Mouse (Mus musculus) splenic B cell, adult 2 months (primary cell): ENCODE measurements around the gene Grcc10.

Experiments used
- DNase-seq: peaks from one replicate; pipeline ENCODE4 v3.0.0-alpha.2; 2011; ENCODE audit warnings: low read depth, low spot score
- H3K27me3 ChIP-seq: 2 replicates; pipeline ENCODE4 v1.6.1; 2012; ENCODE audit warnings: mild to moderate bottlenecking, low read length, moderate library complexity, mixed read lengths; ENCODE audit not compliant: control insufficient read depth, poor library complexity, insufficient read depth, severe bottlenecking
- H3K36me3 ChIP-seq: 2 replicates; pipeline ENCODE4 v1.6.1; 2012; ENCODE audit warnings: mild to moderate bottlenecking, low read length, moderate library complexity, mixed read lengths; ENCODE audit not compliant: control insufficient read depth, poor library complexity, insufficient read depth, severe bottlenecking

Grcc10 gene

GRCm38 (mm10) chr6:124740888-124741761 lies at the start of gene Grcc10:
Grcc10 (minus strand) TSS chr6:124741374.
- H3K36me3 ChIP-seq: no peaks in the 10 kb centered on the region; the same call in 1 of the 2 replicates
- H3K27me3 ChIP-seq: no peaks in the 10 kb centered on the region
- peak; percentile 92 for DNase-seq

GRCm38 (mm10) chr6:124790121-124790520 lies 48.9 kb upstream of the Grcc10 start:
- Histone ChIP-seq H3K36me3 (no peaks in the 10 kb centered on the region), H3K27me3 (no peaks in the 10 kb centered on the region)
- DNase-seq: no peak

- H3K27me3 ChIP-seq: no peaks in the 10 kb centered on the region
- no peaks in the 10 kb centered on the region for H3K36me3 ChIP-seq
- no peak for DNase-seq
Observed at GRCm38 (mm10) chr6:124789519-124789918, 48.3 kb upstream of the Grcc10 start.

DNA sequence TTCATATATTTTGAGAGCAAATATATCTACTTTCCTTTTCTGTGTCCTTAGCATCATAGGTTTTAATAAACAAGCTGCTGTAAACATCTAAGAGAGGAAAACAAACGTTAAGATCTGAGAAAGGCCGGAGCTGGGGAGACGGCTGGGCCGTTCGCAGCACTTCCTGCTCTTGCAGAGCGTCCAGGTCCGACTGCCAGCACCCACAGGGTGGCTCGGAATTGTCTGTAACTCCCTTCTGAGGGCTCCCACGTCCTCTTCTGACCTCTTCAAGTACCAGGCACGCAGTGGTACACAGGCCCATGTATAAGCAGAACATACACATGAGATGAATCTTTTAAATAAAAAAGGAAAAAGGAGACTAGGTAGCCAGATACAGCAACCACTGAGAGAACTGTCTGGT lies 46.5 kb upstream of the Grcc10 start:
- no peaks in the 10 kb centered on the region for H3K27me3 ChIP-seq
- H3K36me3 ChIP-seq: no peaks in the 10 kb centered on the region
- no peak for DNase-seq

- H3K27me3 ChIP-seq: no peaks in the 10 kb centered on the region
- H3K36me3 ChIP-seq: no peaks in the 10 kb centered on the region
- DNase-seq: no peak
Observed at GRCm38 (mm10) chr6:124786756-124787420, 45.7 kb upstream of the Grcc10 start.

DNA sequence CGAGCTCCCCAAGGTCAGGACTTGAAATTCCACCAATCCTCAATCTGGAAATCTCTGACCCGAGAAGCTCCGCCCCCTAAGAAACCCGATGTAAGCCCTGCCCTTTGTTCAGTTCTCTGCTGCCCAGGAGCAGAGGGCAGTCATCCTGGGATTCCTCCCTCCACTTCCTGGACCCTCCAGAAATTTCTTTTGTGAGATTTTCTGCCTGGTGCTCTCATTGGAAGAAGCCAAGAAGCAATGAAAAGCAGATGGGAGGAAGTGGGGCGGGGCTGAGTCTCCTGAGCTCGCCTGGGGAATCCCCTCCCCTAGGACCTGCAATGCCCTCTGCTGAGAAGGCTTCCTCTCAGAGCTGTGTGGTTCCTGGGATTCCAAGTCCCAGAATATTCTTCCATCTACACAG lies 41.3 kb upstream of the Grcc10 start:
- H3K27me3 ChIP-seq: no peaks in the 10 kb centered on the region
- DNase-seq: peak; percentile 64
- H3K36me3 ChIP-seq: no peaks in the 10 kb centered on the region

GRCm38 (mm10) chr6:124780917-124781316 lies 39.7 kb upstream of the Grcc10 start:
- no peaks in the 10 kb centered on the region for H3K27me3 ChIP-seq
- no peak for DNase-seq
- no peaks in the 10 kb centered on the region for H3K36me3 ChIP-seq

DNA sequence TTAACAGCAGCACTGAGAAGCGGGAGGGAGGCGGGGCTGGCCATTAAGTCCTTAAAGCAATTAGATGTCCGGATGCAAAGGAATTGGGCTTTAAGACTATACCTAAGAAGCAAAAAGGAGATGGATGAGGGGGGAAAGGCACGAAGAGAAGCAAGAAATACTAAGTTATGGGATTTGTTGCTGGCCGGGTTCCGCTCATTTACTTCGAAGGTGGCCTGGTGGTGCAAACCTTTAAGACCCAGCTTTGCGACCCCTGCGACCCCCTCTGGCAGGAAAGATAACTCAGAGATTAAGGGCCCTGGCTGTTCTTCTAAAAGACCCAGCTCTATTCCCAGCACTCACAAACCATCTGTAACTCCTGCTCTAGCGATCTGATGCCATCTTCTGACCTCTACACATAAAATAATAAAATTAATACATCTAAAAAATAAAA lies 38.8 kb upstream of the Grcc10 start:
- Histone ChIP-seq H3K27me3 (no peaks in the 10 kb centered on the region), H3K36me3 (no peaks in the 10 kb centered on the region)
- DNase-seq: no peak

GRCm38 (mm10) chr6:124779222-124779983 lies 38.2 kb upstream of the Grcc10 start, which contains the start of gene Lrrc23:
Lrrc23 (minus strand) TSS chr6:124779727.
- Histone ChIP-seq H3K36me3 (no peaks in the 10 kb centered on the region), H3K27me3 (no peaks in the 10 kb centered on the region)
- DNase-seq: peak; percentile 78

GRCm38 (mm10) chr6:124770511-124770910 lies 29.3 kb upstream of the Grcc10 start:
- H3K27me3 ChIP-seq: no peaks in the 10 kb centered on the region
- H3K36me3 ChIP-seq: no peaks in the 10 kb centered on the region
- DNase-seq: no peak

GRCm38 (mm10) chr6:124770013-124770412 lies 28.8 kb upstream of the Grcc10 start:
- Histone ChIP-seq H3K27me3 (no peaks in the 10 kb centered on the region), H3K36me3 (no peaks in the 10 kb centered on the region)
- DNase-seq: no peak

GRCm38 (mm10) chr6:124769101-124769765 lies 28.1 kb upstream of the Grcc10 start, which contains the start of gene Eno2:
Eno2 (minus strand) TSS chr6:124769673.
- no peaks in the 10 kb centered on the region for H3K36me3 ChIP-seq
- DNase-seq: peak; percentile 65
- no peaks in the 10 kb centered on the region for H3K27me3 ChIP-seq

GRCm38 (mm10) chr6:124768704-124769044 lies 27.5 kb upstream of the Grcc10 start:
- Histone ChIP-seq H3K27me3 (no peaks in the 10 kb centered on the region), H3K36me3 (no peaks in the 10 kb centered on the region)
- DNase-seq: no peak

DNA sequence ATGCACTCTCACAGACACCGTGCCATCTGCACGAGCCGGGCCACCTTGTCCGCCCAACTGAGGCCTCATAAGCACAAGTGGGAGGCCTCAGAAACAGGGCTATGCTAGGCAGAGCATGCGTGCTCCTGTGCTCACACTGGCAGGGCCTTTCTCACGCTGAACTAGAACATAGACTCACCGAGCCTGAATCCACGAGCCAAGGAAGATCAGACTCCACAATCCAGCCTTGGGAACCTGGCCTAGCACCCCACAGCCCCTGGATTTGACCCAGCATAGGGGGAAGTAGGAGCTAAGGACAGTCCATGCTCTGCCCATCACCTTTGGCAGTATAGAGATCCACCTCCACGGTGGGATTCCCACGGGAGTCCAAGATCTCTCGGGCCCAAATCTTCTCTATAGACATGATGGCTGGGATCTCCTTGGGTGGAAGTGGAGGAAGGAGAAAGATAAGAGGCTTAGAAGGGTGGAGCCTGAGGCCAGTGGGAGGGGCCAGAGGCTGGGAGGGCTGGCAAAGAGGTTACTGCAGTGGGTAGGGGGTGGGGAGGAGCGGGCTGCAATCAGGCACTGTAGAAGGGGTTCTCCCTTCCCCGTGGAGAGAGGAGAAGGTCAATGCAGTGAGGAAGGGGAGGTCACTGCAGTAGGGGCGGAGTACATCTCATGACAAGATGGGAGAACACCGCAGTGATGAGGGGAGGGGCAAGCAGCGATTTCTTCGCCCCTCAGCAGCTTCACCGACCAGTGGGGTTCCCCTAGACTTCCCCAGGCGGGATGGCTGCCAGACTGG lies 26.9 kb upstream of the Grcc10 start:
- Histone ChIP-seq H3K27me3 (no peaks in the 10 kb centered on the region), H3K36me3 (no peaks in the 10 kb centered on the region)
- DNase-seq: peak; percentile 24
